Mouse (Mus musculus) common myeloid progenitor, adult 5-6 weeks (primary cell): ENCODE results near the gene Pibf1. TPM values are rescaled to one million over a fixed set of nuclear protein-coding genes. Genes with fewer than 3 reads are reported as not detected.

Experiments used
- total RNA-seq: library from RNA; stranded (forward); fragments of 200-1000, 187-1606 nt; gene quantifications from 2 replicates; pipeline ENCODE4 v1.2.3, GENCODE M21; 2017

Gene Pibf1
- total RNA-seq, 1 experiment from 2014 or later: 49.0 TPM

Other genes starting within 250 kb of the Pibf1 start
- 54.5 and 75.3 TPM in 2 replicates for gene Rpl36a-ps1, start 105.1 kb upstream of the Pibf1 start, total RNA-seq
- 54.3 and 68.8 TPM in 2 replicates for gene Mzt1, start 53.3 kb upstream of the Pibf1 start, total RNA-seq
- gene Bora, start 53.2 kb upstream of the Pibf1 start, total RNA-seq: 54.0 and 62.4 TPM in 2 replicates
- 51.2 and 75.0 TPM in 2 replicates for gene Dis3, start 346 bp downstream of the Pibf1 start, total RNA-seq
- gene Klf5, start 199.3 kb downstream of the Pibf1 start, total RNA-seq: 1.2 and 1.3 TPM in 2 replicates